Mouse (Mus musculus): ENCODE data around the gene Fras1. TPM values are rescaled to one million over a fixed set of nuclear protein-coding genes. Genes with fewer than 3 reads are reported as not detected.
A peak's percentile ranks its signal among the peaks of the same experiment; 100 is the strongest.

Fras1 gene
- polyA plus RNA-seq, 1 experiment from 2014 or later, result 3.4 TPM

- Histone ChIP-seq H3K4me1 (replicated peaks; ENCODE audit: control insufficient read depth, insufficient read depth) (no peaks in the 10 kb centered on the region), H3K4me3 (ENCODE audit: low read depth, low read length) (no peak overlapping the region), H3K9me3 (ENCODE audit: control insufficient read depth, low read length) (no peaks in the 10 kb centered on the region), H3K36me3 (ENCODE audit: control insufficient read depth, insufficient read depth, low read length) (no peaks in the 10 kb centered on the region), H3K27ac (replicated peaks) (no peak overlapping the region), H3K9ac (ENCODE audit: low read length) (no peak overlapping the region), H3K4me2 (replicated peaks; ENCODE audit: low read depth) (no peak overlapping the region), H3K27me3 (ENCODE audit: control insufficient read depth, insufficient read depth, low read length) (no peaks in the 10 kb centered on the region)
- TF ChIP-seq EP300 (optimal IDR thresholded peaks at IDR 0.05) (no peak), CTCF (IDR thresholded peaks at IDR 0.05; ENCODE audit: low read depth) (peak; percentile 61)
- peak; percentile 27 for DNase-seq (ENCODE audit: low spot score)
- ATAC-seq (ENCODE audit: low FRiP score, low TSS enrichment), result no peak
Measured at GRCm38 (mm10) chr5:96351963-96352362, 21.8 kb upstream of the Fras1 start.

DNA sequence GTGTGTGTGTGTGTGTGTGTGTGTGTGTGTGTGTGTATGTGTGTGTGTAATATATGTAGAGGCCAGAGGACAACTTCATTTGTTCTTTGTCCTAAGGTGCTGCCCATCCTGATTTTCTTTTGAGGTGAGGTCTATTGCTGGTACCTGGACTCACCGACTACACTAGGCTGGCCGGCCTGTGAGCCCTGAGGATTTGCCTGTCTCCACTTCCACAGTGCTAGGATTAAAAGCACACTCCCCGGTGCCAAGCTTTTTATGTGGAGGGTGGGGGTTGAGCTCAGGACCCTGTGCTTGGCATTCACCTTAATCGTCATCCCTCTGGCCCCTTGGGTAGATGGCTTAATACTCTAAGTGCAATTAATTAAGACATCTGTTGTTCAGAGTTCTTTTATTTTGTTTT, 9.8 kb upstream of the Fras1 start:
- Histone ChIP-seq H3K27me3 (ENCODE audit: control insufficient read depth, insufficient read depth, low read length) (no peaks in the 10 kb centered on the region), H3K27ac (replicated peaks) (no peak overlapping the region), H3K36me3 (ENCODE audit: control insufficient read depth, insufficient read depth, low read length) (no peaks in the 10 kb centered on the region), H3K4me3 (ENCODE audit: low read depth, low read length) (no peak overlapping the region), H3K9ac (ENCODE audit: low read length) (no peak overlapping the region), H3K4me1 (replicated peaks; ENCODE audit: control insufficient read depth, insufficient read depth) (no peaks in the 10 kb centered on the region), H3K9me3 (ENCODE audit: control insufficient read depth, low read length) (no peaks in the 10 kb centered on the region), H3K4me2 (replicated peaks; ENCODE audit: low read depth) (no peak overlapping the region)
- WGBS, result 61% methylated on average over 4 of the region's 4 CpGs
- TF ChIP-seq EP300 (optimal IDR thresholded peaks at IDR 0.05) (no peak), CTCF (IDR thresholded peaks at IDR 0.05; ENCODE audit: low read depth) (no peak)
- no peak for DNase-seq (ENCODE audit: low spot score)
- no peak for ATAC-seq (ENCODE audit: low FRiP score, low TSS enrichment)

DNA sequence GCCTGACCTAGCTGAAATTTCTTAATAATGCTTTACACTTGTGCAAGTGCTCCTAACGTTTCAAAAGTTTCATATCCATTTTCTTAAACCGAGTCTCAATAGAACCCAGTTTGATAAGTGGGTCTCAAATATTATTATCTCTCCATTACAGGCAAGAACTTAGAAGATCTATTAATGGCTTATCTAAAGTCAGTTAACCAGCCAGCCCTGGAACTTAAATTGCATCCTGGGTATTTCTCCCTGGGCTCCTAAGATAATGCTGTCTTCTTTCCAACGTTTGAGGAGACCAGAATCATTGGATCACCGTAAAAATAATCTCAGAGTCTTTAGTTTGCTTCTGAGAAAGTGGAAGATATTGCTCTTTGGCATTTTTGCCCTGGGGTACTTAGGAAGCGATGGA, 8.2 kb upstream of the Fras1 start:
- no peak overlapping the region for H3K27ac ChIP-seq (replicated peaks)
- TF ChIP-seq CTCF (IDR thresholded peaks at IDR 0.05; ENCODE audit: low read depth) (no peak), EP300 (optimal IDR thresholded peaks at IDR 0.05) (no peak)
- H3K27me3 ChIP-seq (ENCODE audit: control insufficient read depth, insufficient read depth, low read length), result no peaks in the 10 kb centered on the region
- no peak overlapping the region for H3K4me2 ChIP-seq (replicated peaks; ENCODE audit: low read depth)
- H3K4me3 ChIP-seq (ENCODE audit: low read depth, low read length), result no peak overlapping the region
- WGBS, result 74% methylated on average over 5 of the region's 5 CpGs
- no peaks in the 10 kb centered on the region for H3K36me3 ChIP-seq (ENCODE audit: control insufficient read depth, insufficient read depth, low read length)
- no peak for ATAC-seq (ENCODE audit: low FRiP score, low TSS enrichment)
- H3K9ac ChIP-seq (ENCODE audit: low read length), result no peak overlapping the region
- no peak for DNase-seq (ENCODE audit: low spot score)
- no peaks in the 10 kb centered on the region for H3K4me1 ChIP-seq (replicated peaks; ENCODE audit: control insufficient read depth, insufficient read depth)
- H3K9me3 ChIP-seq (ENCODE audit: control insufficient read depth, low read length), result no peaks in the 10 kb centered on the region

GRCm38 (mm10) chr5:96367260-96367659, 6.5 kb upstream of the Fras1 start:
- Histone ChIP-seq H3K27me3 (ENCODE audit: control insufficient read depth, insufficient read depth, low read length) (no peaks in the 10 kb centered on the region), H3K4me3 (ENCODE audit: low read depth, low read length) (no peak overlapping the region), H3K36me3 (ENCODE audit: control insufficient read depth, insufficient read depth, low read length) (no peaks in the 10 kb centered on the region), H3K4me2 (replicated peaks; ENCODE audit: low read depth) (no peak overlapping the region), H3K4me1 (replicated peaks; ENCODE audit: control insufficient read depth, insufficient read depth) (no peaks in the 10 kb centered on the region), H3K9ac (ENCODE audit: low read length) (no peak overlapping the region), H3K27ac (replicated peaks) (no peak overlapping the region), H3K9me3 (ENCODE audit: control insufficient read depth, low read length) (no peaks in the 10 kb centered on the region)
- TF ChIP-seq EP300 (optimal IDR thresholded peaks at IDR 0.05) (no peak), CTCF (IDR thresholded peaks at IDR 0.05; ENCODE audit: low read depth) (no peak)
- ATAC-seq (ENCODE audit: low FRiP score, low TSS enrichment) (peak; percentile 96), DNase-seq (ENCODE audit: low spot score) (no peak)

GRCm38 (mm10) chr5:96373106-96373505, 649 bp upstream of the Fras1 start:
- WGBS, result 31% methylated on average over 6 of the region's 6 CpGs
- Histone ChIP-seq H3K4me3 (ENCODE audit: low read depth, low read length) (peak overlapping the region; percentile 63; the same call in 1 of the 2 replicates), H3K4me2 (replicated peaks; ENCODE audit: low read depth) (peak overlapping the region; percentile 96), H3K27ac (replicated peaks) (no peak overlapping the region), H3K36me3 (ENCODE audit: control insufficient read depth, insufficient read depth, low read length) (no peaks in the 10 kb centered on the region), H3K27me3 (ENCODE audit: control insufficient read depth, insufficient read depth, low read length) (no peaks in the 10 kb centered on the region), H3K9ac (ENCODE audit: low read length) (no peak overlapping the region), H3K4me1 (replicated peaks; ENCODE audit: control insufficient read depth, insufficient read depth) (no peaks in the 10 kb centered on the region), H3K9me3 (ENCODE audit: control insufficient read depth, low read length) (no peaks in the 10 kb centered on the region)
- TF ChIP-seq EP300 (optimal IDR thresholded peaks at IDR 0.05) (no peak), CTCF (IDR thresholded peaks at IDR 0.05; ENCODE audit: low read depth) (no peak)
- DNase-seq (ENCODE audit: low spot score) (no peak), ATAC-seq (ENCODE audit: low FRiP score, low TSS enrichment) (0 out of 2 replicates have a peak, but pooled peaks have one; percentile 6)

DNA sequence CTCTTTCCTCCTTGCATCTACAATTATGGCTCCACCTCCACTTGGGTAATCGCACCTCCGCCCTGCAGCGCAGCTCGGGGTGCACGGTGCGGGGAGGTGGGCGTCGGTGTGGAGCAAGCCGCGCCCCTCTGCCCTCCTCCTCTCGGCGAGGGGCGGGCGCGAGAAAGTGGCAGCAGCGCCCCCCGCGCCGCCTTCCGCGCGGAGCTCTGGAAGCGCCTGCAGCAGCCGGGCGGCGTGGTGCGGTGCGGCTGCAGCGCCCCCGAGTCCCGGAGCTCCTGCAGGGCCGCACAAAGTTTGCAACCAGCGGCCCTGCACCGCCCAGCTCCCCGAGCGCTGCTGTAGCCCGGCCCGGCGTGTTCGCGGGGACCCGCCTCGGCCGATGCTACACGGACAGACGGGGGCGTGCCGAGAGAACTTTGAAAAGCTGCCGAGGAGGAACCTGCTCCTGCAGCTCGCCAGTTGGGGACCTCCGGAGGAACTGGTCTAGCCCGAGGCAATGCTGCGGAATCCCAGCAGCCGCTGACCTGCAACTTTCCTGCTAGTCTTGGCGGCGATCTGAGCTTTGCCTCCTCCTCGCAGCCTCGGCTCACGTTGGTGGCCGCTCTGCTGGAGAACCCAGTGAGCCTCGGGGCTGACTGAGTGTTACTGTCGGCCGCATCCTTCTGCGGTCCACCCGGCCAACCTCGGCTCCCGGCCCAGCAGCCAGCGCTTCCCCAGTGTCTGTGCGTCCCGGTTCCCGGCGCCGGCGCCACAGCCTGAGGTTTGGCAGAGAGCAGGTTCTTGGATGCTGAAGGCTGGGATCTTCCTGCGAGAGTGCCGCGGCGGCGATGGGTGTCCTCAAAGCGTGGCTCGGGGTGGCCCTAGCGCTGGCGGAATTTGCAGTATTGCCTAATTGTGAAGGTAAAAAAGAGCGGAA, 489 bp downstream of the Fras1 start:
- Histone ChIP-seq H3K9ac (ENCODE audit: low read length) (peak overlapping the region; percentile 64), H3K27ac (replicated peaks) (peak overlapping the region; percentile 61; the same call in 1 of the 2 replicates), H3K27me3 (ENCODE audit: control insufficient read depth, insufficient read depth, low read length) (no peaks in the 10 kb centered on the region), H3K36me3 (ENCODE audit: control insufficient read depth, insufficient read depth, low read length) (no peaks in the 10 kb centered on the region), H3K4me1 (replicated peaks; ENCODE audit: control insufficient read depth, insufficient read depth) (no peaks in the 10 kb centered on the region), H3K4me3 (ENCODE audit: low read depth, low read length) (peak overlapping the region; percentile 63), H3K9me3 (ENCODE audit: control insufficient read depth, low read length) (no peaks in the 10 kb centered on the region), H3K4me2 (replicated peaks; ENCODE audit: low read depth) (peak overlapping the region; percentile 96)
- peak; percentile 77 for DNase-seq (ENCODE audit: low spot score)
- TF ChIP-seq CTCF (IDR thresholded peaks at IDR 0.05; ENCODE audit: low read depth) (peak; percentile 42; the same call in 1 of the 2 replicates), EP300 (optimal IDR thresholded peaks at IDR 0.05) (no peak)
- peak; percentile 85 for ATAC-seq (ENCODE audit: low FRiP score, low TSS enrichment)
- under 1% methylated on average over 76 of the region's 84 CpGs for WGBS

Data from stomach, postnatal 0 days (tissue).